Mouse (Mus musculus) cerebellum, postnatal 25 days (tissue): ENCODE results near the gene Vapa.

Experiments
- DNase-seq, 2 experiments: peaks; one replicate each; pipeline ENCODE4 v3.0.0; 2021; ENCODE audit warnings: mixed read lengths in 2 of 2

Gene Vapa

DNA sequence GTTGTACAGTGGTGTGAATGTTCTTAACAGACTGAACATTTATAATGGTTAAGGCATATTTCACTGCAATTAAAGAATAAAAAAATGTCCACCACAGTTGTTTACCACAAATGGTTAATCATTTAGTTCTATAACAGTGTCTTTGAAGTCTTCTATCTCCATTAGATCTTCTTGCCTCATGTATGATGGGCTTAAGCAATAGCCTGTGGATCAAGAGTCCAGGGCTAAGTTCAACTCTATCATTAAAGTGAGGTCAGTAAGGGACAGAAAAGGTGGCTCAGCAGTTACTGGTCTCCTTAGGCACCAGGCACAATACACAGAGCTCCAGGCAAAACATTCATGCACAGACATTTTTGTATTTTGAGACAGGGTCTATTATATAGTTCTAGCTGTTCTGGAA lies 9.8 kb upstream of the Vapa start:
- no peak for DNase-seq

DNA sequence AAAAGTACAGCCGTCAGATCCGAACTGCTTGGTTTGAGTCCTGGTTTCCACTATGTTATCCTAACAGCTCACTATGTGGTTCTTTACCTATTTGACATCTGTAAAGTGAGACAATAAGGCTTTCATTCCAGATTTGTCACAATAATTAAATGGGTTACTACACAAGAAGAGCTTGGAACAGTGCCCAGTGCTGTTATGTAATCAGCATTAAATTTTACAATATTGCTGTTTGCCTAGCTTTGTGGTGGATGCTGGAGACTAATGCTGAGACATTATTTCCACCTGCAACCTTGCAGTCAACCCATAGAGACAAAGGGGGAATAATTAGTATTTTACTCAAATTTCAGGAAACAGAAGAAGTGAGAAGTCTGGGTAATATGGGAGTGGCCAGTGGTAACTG lies 5.1 kb upstream of the Vapa start:
- DNase-seq = no peak

DNA sequence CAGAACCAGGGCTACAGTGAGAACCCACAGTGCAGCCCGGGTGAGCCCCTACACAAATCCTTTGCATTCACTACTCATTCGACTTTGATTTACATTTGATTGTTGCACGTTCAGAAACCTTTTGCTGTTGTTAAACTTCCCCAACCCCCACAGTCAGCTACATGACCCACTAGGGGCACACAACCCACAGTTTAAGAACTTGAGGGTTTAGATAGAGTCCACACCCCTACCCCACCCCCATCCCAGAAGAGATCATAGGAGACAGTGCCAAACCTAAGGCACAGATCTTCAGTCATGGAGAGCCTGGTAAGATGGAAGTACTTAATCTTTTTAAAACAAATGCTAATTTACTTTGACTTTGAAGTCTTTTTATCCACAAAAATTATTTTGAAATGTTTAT lies 2.3 kb upstream of the Vapa start:
- no peak for DNase-seq

DNA sequence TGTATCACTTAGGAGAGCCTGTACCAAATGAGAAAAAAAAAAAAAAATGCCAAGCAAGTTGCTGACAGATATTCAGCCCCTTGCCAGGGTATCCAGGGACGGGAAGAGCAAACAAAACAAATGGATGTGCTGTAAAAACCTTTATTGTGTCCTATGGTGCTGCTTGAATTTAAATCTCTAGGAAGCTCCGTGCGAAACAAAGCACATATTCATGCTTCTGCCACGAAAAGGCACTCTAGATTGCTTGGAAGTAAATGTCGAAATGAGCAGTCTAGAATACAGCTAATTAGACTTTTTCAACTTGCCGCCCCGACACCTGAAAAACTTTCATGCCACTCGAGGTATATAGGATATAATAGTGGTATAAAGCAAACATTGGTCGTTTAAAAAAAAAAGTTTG lies 1.1 kb upstream of the Vapa start:
- no peak for DNase-seq

DNA sequence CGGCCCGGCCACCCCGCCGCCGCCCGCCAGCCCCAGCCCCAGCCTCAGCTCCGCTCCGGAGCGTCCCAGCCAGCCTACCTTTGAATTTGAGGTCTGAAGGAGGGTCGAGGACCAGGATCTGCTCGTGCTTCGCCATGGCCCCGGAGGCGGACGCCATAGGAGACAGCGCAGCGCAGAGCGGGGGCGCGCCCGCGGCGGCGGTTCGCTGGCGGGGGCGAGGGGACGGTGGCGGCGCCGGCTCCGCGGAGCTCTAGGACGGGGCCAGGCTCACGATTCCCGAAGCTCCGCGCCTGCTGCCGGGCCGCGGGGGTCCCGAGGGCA lies 253 bp downstream of the Vapa start:
- DNase-seq = no peak

DNA sequence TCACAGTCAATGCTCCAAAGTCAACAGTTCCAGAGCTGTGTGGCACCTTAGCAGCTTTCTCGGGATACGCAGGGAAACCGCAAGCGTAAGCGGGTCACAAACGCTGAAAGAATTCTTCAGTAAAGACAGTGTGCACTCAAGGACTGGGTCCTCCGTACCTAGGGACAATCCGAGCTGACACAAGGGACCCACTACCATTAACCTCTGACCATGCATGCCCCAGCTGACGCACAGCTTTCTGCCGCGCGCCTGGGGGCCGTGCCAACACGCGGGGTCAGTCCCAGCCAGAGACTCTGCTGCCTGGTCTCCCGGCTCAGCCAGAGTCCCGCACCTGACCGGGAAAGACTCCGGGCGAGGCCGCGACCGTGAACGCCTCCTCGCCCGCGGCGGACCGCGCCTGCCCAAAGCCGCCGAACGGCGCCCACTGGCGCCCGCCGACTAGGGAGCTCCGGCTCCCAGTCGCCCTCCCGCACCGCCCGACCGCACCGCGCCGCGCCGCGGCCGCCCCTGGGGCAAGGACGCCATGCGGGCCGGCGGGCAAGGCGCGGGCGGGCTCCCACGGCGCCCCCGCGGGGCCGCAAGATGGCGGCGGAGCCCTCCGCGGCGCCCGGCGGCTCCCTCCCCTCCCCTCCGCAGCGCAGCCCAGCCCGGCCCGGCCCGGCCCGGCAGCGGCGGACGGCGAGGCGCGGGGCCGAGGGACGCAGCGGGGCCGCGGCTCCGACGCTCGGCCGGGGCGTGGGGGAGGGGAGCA lies 789 bp downstream of the Vapa start:
- DNase-seq = peak; percentile 65 to 71

DNA sequence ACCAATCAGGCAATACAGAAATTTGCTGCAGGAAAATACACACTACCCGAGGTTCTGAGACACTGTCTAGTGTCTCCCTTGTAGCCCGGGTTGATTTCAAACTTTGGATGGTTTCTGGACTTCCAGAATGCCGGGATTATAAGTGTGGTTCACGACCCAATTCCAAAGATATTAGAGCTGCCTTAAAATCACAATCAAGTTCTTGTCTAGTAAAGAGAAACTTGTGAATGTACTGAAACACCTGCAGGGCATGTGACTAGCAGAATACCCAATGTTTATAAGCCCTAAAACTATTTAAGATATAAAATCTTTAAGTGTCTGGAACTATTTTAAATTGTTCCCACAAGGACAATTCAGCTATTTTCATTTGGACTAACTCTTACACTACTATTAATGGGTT lies 1.6 kb downstream of the Vapa start:
- no peak for DNase-seq

DNA sequence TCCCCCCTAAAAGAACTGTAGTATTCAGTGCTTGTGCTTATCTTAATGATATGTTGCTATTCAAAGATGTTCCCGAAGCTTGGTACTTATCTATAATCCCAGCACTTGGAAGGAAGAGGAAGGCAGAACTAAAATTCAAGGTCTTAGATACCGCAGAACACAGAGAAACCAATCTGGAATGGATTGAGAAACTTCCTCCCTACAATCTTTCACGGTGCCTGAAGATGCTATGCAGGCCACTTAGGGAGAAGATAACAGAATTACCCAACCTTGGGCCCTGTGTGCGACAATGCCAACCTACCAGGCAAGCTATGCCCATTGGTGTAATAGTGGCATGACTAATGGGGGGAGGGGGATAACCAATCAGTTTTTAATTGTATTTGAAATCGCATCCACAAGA lies 4.6 kb downstream of the Vapa start:
- no peak for DNase-seq

DNA sequence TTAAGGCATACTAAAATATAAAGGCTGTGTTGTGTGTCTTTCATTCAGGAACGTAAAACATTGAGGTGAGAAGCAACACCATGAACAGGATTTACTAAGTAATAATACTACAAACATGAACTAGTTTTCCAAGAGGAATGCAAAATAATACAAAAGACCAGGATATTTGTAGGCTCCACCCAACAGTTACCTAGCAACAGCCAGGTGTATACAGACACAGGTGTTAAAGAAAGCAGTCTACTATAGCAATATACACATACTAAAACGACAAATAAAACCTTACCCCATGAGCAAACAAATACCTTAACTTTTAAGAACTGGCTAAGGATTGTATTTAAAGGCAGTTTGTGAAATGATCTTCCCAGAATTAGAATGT lies 5.1 kb downstream of the Vapa start:
- DNase-seq = no peak

DNA sequence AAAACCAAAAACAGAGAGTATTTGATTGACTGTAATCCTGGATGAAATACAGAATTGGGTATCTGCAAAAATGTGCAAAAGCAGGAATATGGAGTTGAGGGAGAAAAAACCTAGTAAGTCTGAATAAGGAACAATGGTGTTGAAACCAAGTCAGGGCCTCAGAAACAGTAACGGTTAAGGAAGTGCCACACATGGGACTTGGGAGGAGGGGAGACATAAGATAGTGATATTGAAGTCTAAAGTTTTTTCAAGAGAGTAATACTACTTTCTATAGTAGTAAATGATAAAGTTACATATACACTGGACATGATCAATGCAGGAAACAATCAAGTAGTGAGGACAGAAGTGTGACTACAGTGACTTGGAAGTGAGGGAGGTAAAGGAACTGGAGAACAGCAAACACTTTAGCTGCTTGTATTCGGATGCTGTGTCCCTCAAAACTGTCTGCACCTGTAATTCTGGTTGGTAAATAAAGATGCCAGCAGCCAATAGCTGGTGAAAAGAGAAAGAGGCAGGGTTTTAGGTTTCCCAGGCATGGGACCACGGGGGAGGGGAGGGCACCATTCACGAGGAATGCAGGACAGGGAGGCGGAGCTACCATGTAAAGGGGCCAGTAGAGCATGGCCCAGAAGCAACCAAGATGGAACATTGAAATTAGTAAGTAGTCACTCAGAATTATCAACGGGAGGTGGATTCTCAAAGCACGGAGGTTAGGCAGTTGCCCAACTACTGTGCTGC lies 5.6 kb downstream of the Vapa start:
- DNase-seq = no peak

DNA sequence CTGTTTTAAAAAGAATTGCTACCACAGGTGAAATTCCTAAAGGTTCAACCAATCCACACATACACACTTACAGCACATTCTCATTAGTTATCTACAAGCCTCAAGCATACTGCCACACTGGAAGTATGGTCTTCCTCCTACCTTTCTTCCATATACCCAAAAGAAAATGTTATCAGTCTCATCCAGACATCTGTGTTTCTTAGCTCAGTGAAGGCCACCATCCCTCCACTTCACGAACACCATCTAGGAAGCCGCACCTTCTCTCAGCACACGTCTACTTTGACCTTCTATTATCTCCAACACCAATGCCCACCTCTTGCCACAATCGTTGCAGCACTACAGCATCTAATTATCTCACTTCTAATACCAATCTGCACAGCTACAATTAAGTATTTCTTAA lies 7.3 kb downstream of the Vapa start:
- DNase-seq = no peak

DNA sequence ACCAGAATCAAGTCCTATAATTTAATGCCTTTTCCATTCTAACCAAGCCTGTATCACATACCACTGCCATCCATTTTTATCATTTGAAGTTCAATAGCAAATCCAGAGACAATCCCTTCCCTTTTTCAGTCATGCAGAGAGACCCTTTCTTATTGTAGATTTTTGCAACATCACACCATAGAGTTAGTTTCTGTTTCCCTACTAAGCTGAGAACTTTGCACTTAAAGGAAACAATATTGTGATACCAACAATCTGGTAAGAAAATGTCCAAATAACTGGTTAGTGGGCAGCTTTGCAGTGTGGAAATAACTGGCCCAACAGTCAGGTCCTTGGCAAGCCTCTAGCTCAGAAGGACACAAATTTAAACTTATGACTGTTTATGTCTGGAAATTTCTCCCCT lies 8.5 kb downstream of the Vapa start:
- no peak for DNase-seq

DNA sequence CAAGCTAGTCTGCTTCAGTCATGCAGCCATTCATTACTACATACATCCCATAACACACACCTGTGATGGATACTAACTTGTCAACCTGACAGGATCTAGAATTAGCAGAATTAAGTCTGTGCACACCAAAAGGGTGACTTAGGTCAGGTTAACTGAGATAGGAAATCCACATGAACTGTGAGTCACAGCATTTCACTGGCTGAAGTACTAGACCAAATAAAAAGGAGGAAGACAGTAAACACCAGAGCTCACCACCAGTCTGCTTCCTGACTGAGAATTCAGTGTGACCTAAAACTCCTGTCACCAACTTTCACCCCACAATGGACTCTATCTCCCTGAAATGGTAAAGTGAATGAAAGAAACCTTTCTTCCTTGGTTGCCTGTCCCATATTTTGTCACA lies 9.0 kb downstream of the Vapa start:
- DNase-seq = no peak

DNA sequence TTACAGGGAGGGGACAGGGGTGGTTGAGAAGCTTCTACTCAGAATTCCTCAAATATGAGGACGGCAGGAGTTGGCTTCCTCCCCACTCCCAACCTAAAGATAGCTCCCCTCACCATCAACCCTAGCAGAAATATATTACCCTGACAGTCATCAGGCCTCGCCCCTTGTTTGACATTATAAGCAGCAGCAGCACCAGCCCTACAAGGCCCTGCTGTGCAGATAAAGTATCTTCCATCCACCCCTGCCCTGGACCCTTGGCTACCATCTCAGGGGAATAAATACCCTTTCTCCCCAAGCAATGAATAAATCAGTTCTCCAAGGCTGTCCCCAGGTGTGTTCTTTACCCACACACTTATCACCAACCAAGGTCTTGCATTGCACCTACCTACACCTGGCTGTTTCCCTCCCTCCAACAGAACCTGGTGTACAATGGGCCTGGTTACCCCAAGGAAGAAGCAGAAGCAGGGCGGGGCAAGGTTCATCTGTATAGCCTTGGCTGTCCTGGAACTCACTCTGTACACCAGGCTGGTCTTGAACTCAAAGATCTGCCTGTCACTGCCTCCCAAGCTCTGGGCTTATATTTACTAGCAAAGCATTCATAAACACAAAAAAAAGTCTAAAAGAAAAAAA lies 15.4 kb downstream of the Vapa start:
- no peak for DNase-seq

DNA sequence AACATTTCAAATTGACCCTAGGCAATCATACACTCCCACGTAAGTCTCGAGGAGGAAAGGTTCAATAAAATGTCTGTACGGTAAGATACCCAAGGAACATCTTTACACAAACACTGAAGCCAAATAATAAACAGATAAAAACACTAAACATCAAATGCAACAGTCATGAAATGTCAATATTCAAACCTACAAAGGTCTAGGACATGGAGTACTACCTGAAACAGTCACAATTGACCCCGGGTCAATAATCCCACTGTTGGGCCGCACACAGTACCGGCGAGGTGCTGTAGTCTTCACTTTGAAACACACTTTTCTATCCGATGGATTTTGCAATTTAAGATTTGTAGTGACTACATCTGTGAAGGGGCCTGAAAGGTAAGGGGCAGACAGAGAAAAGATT lies 18.7 kb downstream of the Vapa start:
- DNase-seq = no peak

DNA sequence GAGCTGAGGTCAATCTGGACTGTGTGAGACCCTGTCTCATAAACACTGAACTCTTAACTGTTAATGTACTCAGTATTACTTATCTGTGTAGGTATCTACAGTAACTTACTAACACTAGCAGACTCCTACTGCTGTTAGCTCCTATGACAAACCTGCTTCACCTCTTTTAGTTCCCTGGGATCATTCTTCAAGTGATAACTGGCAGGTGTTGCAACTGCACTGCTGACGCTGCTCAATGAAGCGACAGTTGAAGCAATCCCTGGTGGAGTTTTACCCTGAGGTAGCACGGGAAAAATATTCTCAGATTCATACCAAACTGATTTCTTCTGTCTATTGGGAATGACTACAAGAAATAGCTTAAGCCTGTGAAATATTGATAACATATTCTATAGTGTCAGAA lies 26.5 kb downstream of the Vapa start:
- DNase-seq = no peak

DNA sequence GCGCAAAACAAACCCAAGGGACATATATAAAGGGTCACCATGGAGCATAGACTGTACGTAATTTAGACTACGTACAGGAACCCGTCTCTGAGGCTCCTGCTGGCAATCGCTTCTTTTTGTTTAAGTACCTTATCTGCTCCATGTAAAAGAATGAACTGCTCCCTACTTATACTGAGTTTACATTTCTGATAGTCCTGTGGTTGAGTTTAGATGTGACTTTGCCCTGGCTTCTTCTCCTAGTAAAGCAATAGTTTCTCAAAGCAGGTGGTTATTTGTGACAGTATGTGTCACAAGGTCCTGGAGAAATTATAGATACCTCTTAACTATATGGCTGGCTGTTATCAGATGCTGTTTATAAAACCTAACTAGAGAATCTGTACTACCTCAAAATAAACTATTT lies 31.9 kb downstream of the Vapa start:
- no peak for DNase-seq

DNA sequence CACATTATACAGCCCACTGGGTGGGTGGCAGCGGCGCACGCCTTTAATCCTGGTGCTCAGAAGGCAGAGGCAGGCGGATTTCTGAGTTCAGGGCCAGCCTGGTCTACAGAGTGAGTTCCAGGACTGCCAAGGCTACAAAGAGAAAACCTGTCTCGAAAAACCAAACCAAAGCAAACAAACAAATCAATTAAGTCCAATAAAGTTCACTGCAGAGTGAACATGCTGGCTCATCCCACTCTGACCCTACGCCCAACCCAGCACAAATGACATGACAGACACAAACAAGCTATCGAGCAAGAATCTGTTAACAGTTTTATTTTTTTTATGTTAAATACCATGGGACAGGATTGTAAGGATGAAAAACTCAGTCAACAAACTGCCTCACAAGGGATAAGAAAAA lies 33.6 kb downstream of the Vapa start:
- no peak for DNase-seq

DNA sequence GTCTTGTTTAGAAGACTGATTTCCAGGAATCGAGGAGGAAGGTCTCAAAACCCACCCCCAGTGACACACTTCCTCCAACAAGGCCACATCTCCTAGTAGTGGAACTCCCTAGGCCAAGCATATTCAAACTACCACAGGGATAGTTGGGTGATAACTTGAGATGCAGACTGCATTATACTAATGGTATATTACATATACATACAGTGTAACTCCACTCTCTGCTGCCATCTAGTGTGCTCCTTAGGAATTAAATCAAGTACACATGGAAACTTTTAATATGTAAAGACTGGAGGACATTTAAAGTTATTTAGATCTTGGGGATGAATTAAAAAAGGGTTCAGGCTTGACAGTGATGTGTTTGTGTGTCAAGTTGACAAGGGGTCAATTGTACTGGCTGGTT lies 38.0 kb downstream of the Vapa start:
- DNase-seq = no peak

DNA sequence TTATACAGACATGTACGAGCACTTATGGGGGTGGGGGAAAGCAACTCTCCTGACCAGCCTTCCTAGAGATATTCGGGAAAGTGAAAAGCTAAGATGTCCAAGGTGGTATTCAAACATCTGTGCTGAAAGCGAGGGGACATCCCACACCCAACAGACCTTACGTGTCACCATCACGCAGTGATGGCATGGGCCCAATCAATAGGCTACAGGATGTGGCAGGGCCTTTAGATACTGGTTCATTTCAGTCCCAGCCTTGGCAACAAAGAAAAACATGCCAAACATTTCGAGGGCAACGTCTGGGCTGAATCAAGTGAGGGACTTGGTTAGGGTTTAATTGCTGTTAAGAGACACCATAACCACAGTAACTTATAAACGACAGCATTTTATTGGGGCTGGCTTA lies 38.5 kb downstream of the Vapa start:
- DNase-seq = no peak

DNA sequence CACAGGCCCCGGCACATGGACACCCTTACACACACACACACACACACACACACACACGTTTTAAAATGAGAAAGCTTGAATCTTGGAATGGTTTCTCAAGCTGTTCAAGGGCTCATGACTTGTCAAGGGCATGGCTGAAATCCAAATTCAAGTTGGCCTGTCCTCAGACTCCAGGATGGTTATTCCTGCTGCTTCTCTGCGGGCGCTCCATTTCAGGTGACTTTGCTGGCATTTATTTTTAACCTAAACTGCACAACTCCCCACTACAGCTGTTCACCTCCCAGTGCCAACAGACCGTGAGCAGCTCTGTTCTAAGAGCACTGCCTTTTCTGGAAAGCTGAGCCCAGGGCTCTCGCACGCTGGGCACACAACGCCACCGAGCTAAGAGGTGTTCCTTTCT lies 41.5 kb downstream of the Vapa start:
- peak; percentile 34 to 35 for DNase-seq

DNA sequence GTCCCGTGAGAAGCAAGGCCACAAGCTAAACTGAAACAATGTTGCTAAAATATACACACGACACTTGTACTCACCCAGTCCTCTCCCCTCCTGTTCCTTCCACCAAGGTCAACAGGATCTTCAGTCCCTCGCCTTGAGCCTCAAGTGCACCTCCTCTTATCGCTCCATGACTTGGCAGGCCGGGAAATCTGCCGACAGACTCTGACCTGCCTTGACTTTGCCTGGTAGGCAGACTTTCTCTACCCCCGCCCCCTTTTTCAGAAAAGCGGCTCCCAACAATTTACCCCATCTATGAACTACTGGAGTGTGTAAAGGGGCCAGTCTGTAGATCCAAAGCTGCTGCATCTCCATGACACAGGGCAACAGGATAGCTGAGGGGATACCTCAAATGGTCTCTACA lies 41.9 kb downstream of the Vapa start:
- DNase-seq = no peak

DNA sequence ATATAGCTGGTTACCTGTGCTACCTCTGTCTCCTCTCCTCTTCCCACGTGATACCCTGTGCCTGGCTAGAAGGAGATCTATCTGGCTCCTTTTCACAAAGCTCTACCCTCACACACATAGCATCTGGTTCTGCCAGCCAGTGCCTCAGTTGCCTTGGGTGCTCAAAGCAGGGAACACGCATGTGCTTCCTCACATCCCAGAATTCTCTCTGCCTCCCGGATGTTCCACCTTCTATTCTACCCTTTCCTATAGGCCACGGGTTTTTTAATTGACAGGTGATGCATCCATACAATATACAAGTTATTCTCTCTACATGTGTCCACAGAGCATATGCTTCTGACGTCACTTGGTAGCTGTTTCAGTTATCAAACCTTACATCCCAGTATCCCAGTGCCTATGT lies 49.2 kb downstream of the Vapa start:
- DNase-seq = no peak

DNA sequence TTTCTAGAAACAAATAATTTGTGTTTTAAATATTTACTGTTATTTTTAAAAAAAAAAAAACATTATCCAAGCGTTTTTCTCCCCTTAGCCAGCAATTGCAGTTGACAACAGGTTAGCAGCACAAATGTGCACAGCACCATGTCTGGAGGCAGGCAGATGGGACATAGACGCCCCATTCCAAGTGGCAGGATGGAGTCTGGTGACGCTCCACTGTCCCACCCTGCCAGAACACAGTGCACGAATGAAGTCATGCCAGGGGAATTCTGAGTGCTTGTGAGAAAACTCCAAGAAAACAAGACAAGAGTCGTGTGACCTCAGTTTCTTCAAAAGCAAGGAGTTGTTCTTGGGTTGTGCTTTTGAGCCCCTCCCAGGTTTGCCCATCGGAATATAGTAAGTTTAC lies 50.0 kb downstream of the Vapa start:
- DNase-seq = peak in 1 of 2 experiments; percentile 43

DNA sequence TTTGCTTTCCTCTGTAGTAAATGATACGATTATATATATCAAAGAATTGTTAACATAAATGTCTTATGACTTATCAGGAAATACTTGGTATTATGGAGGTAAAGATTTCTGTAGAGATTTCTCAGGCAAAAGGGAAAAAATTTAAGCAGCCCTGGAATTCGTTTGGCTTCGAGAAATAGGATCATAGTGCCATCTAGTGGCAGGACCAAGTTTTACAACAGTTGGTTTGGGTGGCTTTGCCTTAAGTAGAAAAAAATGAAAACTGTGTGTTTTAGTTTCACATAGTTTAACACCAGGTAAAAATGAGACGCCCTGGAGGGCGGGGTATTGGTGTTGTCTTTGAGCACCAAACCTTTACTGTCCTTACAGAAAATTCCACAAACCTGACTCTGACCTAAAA lies 50.6 kb downstream of the Vapa start:
- peak; percentile 61 to 84 for DNase-seq
